In genomic region chr17:28207591-28208313, GRCm38 (mm10) we compare ENCODE assay signal across 9 mouse cellular contexts. TPM values are rescaled to one million over a fixed set of nuclear protein-coding genes. Genes with fewer than 3 reads are reported as not detected.
DNase-seq lines count a peak whose midpoint lies in the region; ATAC-seq and TF ChIP-seq lines count a peak whose summit lies in the region.
"Had no signal": no experiment of that assay in that cellular context is flagged by ENCODE, and none has a peak within 500 bp of the region (broad histone marks: within the 10 kb centered on the region; RNA-seq: fewer than 3 reads in every experiment).

Gene Def6, plus strand, starts transcription at chr17:28207778.

- peak in 1 of 2 experiments; percentile 35 for DNase-seq in cerebellum, adult 2 months
- DNase-seq in gastrocnemius, postnatal 25 days, result peak; percentile 89
- DNase-seq in hindlimb bud, embryonic 11.5 days (ENCODE audit: extremely low spot score, low read depth, low spot score), result peak; percentile 46
- peak; percentile 82 for DNase-seq in liver
- peak; percentile 85 for DNase-seq in spleen, postnatal 36 days (ENCODE audit: low spot score in 2 of 2)

- WGBS in cerebellum, adult 2 months, result 33% methylated on average over 26 of the region's 26 CpGs
- WGBS in midbrain, embryonic 16.5 days, result 24% methylated on average over 26 of the region's 26 CpGs

- peak; percentile 16; the same call in 1 of the 2 replicates for TF ChIP-seq CTCF in cerebellum, adult 2 months (IDR thresholded peaks at IDR 0.05; ENCODE audit: borderline replicate concordance, insufficient read depth, low read depth, low read length)

- no peak within 1 kb of the TSS for H3K4me3 ChIP-seq in cerebellum, adult 2 months (replicated peaks; ENCODE audit: insufficient read depth, low read depth, low read length)
- H3K4me3 ChIP-seq in midbrain, embryonic 16.5 days (ENCODE audit: low read depth, low read length), result peak within 1 kb of the TSS; percentile 8; the same call in 1 of the 2 replicates

- H3K27me3 ChIP-seq in cerebellum, adult 2 months (ENCODE audit: control insufficient read depth, insufficient read depth, low read length), result no peaks in the 10 kb centered on the region
- no peaks in the 10 kb centered on the region for H3K27me3 ChIP-seq in midbrain, embryonic 16.5 days (ENCODE audit: control insufficient read depth, insufficient read depth, low read depth, low read length)
- H3K27me3 ChIP-seq: Patski had no signal

- peak within 1 kb of the TSS; percentile 8; the same call in 1 of the 2 replicates for H3K9ac ChIP-seq in midbrain, embryonic 16.5 days (ENCODE audit: low read depth, low read length)

- no peak for ATAC-seq in cerebellum, adult (ENCODE audit: insufficient number of reproducible peaks, low FRiP score, low TSS enrichment)
- peak; percentile 68 for ATAC-seq in common myeloid progenitor, adult 5-6 weeks (replicated peaks; ENCODE audit: low read depth, poor library complexity, severe bottlenecking)
- peak; percentile 50; the same call in 1 of the 2 replicates for ATAC-seq in midbrain, embryonic 16.5 days
- ATAC-seq: Patski had no signal

- 0 out of 2 replicates have a peak, but pooled peaks cover 7% of the 10 kb centered on the region for H3K36me3 ChIP-seq in midbrain, embryonic 16.5 days (ENCODE audit: control insufficient read depth, insufficient read depth, low read length)

- H3K4me2 ChIP-seq in midbrain, embryonic 16.5 days (ENCODE audit: low read length), result peak within 1 kb of the TSS; percentile 32

- no peak within 1 kb of the TSS for H3K27ac ChIP-seq in cerebellum, adult 2 months (ENCODE audit: insufficient read depth, low read length)
- H3K27ac ChIP-seq in midbrain, embryonic 16.5 days (ENCODE audit: low read length), result no peak within 1 kb of the TSS; the same call in 1 of the 2 replicates

- H3K4me1 ChIP-seq in cerebellum, adult 2 months (ENCODE audit: control insufficient read depth, insufficient read depth, low read length), result no peaks in the 10 kb centered on the region
- no peaks in the 10 kb centered on the region for H3K4me1 ChIP-seq in midbrain, embryonic 16.5 days (ENCODE audit: control insufficient read depth, insufficient read depth, low read length)

- no peaks in the 10 kb centered on the region for H3K9me3 ChIP-seq in midbrain, embryonic 16.5 days (replicated peaks; ENCODE audit: control insufficient read depth, low read length, poor library complexity, severe bottlenecking)

- TF ChIP-seq POLR2A in cerebellum, adult 2 months (IDR thresholded peaks at IDR 0.05; ENCODE audit: borderline replicate concordance, insufficient read depth, low read length), result no peak

RNA-seq across cellular contexts. Expression of gene Def6, which starts in this region (rescaled TPM):
- polyA plus RNA-seq in cerebellum, adult 2 months (2012; rRNA removed), result 4.2 and 5.4 TPM in 2 replicates
- total RNA-seq in common myeloid progenitor, adult 5-6 weeks (2017), result 103 and 128 TPM in 2 replicates
- total RNA-seq in gastrocnemius, postnatal 25 days (2021), result 1 to 10 TPM in 1 of 2 experiments, under 1 TPM in 1; 0.97 to 1.9 TPM
- polyA plus RNA-seq in midbrain, embryonic 16.5 days (2015; fragmentation: Nextera tagmentation; extraction: Ambion mirVana), result 6.1 and 6.8 TPM in 2 replicates

Comparison
In these comparisons a context has a peak if more than half of its experiments do, and no peak if none do; other contexts are left out.
1. RNA of gene Def6 (total RNA-seq): 103 to 128 TPM in common myeloid progenitor, adult 5-6 weeks; 0.97 to 1.9 TPM in gastrocnemius, postnatal 25 days; every median in the first group is over 10 times any median in the second.